Mouse (Mus musculus) kidney, adult 11 months (tissue): ENCODE measurements around the gene Plekhm2.

ENCODE experiments used
- DNase-seq: peaks from one replicate; pipeline ENCODE4 v3.0.0; 2022

Gene Plekhm2

GRCm38 (mm10) chr4:141659739-141660138 lies 5.0 kb downstream of the Plekhm2 start:
- no peak for DNase-seq

- no peak for DNase-seq
Measured at GRCm38 (mm10) chr4:141658846-141659484, 5.7 kb downstream of the Plekhm2 start.

- DNase-seq: no peak
Measured at GRCm38 (mm10) chr4:141656932-141657331, 7.8 kb downstream of the Plekhm2 start.

GRCm38 (mm10) chr4:141655908-141656608 lies 8.6 kb downstream of the Plekhm2 start:
- DNase-seq: no peak

- DNase-seq: no peak
Measured at GRCm38 (mm10) chr4:141654509-141654908, 10.2 kb downstream of the Plekhm2 start.

- no peak for DNase-seq
Measured at GRCm38 (mm10) chr4:141653813-141654212, 10.9 kb downstream of the Plekhm2 start.

- no peak for DNase-seq
Measured at GRCm38 (mm10) chr4:141653044-141653443, 11.7 kb downstream of the Plekhm2 start.

- DNase-seq: no peak
Measured at GRCm38 (mm10) chr4:141651944-141652343, 12.8 kb downstream of the Plekhm2 start.

GRCm38 (mm10) chr4:141651286-141651685 lies 13.4 kb downstream of the Plekhm2 start:
- no peak for DNase-seq

- no peak for DNase-seq
Measured at GRCm38 (mm10) chr4:141649244-141649643, 15.5 kb downstream of the Plekhm2 start.

GRCm38 (mm10) chr4:141648262-141648661 lies 16.4 kb downstream of the Plekhm2 start:
- no peak for DNase-seq

- no peak for DNase-seq
Measured at GRCm38 (mm10) chr4:141647187-141647586, 17.5 kb downstream of the Plekhm2 start.

GRCm38 (mm10) chr4:141645988-141646387 lies 18.7 kb downstream of the Plekhm2 start:
- DNase-seq: no peak

- DNase-seq: peak; percentile 86
Measured at GRCm38 (mm10) chr4:141643118-141643855, 21.4 kb downstream of the Plekhm2 start.

- DNase-seq: peak; percentile 73
Measured at GRCm38 (mm10) chr4:141641961-141642811, 22.5 kb downstream of the Plekhm2 start.

- peak; percentile 94 for DNase-seq
Measured at GRCm38 (mm10) chr4:141641353-141641771, 23.3 kb downstream of the Plekhm2 start.

GRCm38 (mm10) chr4:141639474-141639873 lies 25.2 kb downstream of the Plekhm2 start:
- no peak for DNase-seq

- DNase-seq: peak; percentile 90
Measured at GRCm38 (mm10) chr4:141636693-141637092, 28.0 kb downstream of the Plekhm2 start.

GRCm38 (mm10) chr4:141635991-141636390 lies 28.7 kb downstream of the Plekhm2 start:
- DNase-seq: no peak

- no peak for DNase-seq
Measured at GRCm38 (mm10) chr4:141632111-141632873, 32.4 kb downstream of the Plekhm2 start.

GRCm38 (mm10) chr4:141631250-141631649 lies 33.4 kb downstream of the Plekhm2 start:
- no peak for DNase-seq

- no peak for DNase-seq
Measured at GRCm38 (mm10) chr4:141630021-141630420, 34.7 kb downstream of the Plekhm2 start.
